In the genomic region with DNA sequence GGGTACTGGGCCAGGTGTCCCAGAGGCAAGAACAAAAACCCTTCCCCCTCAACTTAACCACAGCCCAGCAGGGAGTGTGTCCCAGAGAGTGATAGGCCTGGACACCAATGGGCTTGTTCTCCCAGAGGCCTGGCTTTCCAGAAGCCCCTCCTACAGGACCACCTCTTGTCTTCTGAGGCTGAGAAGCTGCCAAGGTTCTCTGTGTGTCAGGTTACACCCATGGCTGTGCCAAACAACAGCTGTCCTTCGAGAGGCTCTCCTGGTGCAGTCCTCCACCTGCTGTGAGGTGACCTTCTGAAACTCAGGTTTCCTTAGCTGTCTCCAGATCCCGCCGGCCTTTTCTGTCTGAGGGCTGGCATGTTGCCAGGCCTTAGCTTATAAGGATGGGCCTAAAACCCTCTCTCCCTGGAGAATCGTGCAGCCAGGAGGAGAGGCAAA, we compare ENCODE assay signal across 10 mouse cellular contexts. TPM values are rescaled to one million over a fixed set of nuclear protein-coding genes. Genes with fewer than 3 reads are reported as not detected.
DNase-seq lines count a peak whose midpoint lies in the region; ATAC-seq and TF ChIP-seq lines count a peak whose summit lies in the region.
"Had no signal": no experiment of that assay in that cellular context is flagged by ENCODE, and none has a peak within 500 bp of the region (broad histone marks: within the 10 kb centered on the region; RNA-seq: fewer than 3 reads in every experiment).

No protein-coding gene starts in this region.

- H3K4me1 ChIP-seq in hindbrain, embryonic 11.5 days (replicated peaks; ENCODE audit: control insufficient read depth, insufficient read depth, low read length) = no peaks in the 10 kb centered on the region
- H3K4me1 ChIP-seq in limb, embryonic 14.5 days (ENCODE audit: control insufficient read depth, insufficient read depth, low read length) = no peaks in the 10 kb centered on the region
- no peaks in the 10 kb centered on the region for H3K4me1 ChIP-seq in liver, embryonic 12.5 days

- H3K4me3 ChIP-seq in hindbrain, embryonic 11.5 days (ENCODE audit: low read depth, low read length) = no peak overlapping the region
- no peak overlapping the region for H3K4me3 ChIP-seq in limb, embryonic 14.5 days (replicated peaks; ENCODE audit: low read length)
- H3K4me3 ChIP-seq in liver, embryonic 12.5 days = no peak overlapping the region
- H3K4me3 ChIP-seq: left cerebral cortex, adult 2 months had no signal

- peak; percentile 69 for DNase-seq in left cerebral cortex, postnatal 4 days
- DNase-seq in left cerebral cortex, adult 11 months (ENCODE audit: low spot score) = no peak
- DNase-seq in embryo, embryonic 11.5 days (ENCODE audit: low read depth, low spot score) = peak; percentile 13
- DNase-seq in hindbrain, embryonic 11.5 days (ENCODE audit: low spot score) = peak; percentile 43
- peak; percentile 66 for DNase-seq in limb, embryonic 14.5 days (ENCODE audit: low spot score)
- peak; percentile 13 for DNase-seq in ovary, postnatal 14 days (ENCODE audit: low spot score)
- no peak for DNase-seq in urinary bladder, adult 18-20 months (ENCODE audit: low spot score in 2 of 2)

- H3K36me3 ChIP-seq in hindbrain, embryonic 11.5 days (ENCODE audit: control insufficient read depth, insufficient read depth, low read length) = no peaks in the 10 kb centered on the region
- H3K36me3 ChIP-seq in limb, embryonic 14.5 days (ENCODE audit: control insufficient read depth, insufficient read depth, low read length) = no peaks in the 10 kb centered on the region
- no peaks in the 10 kb centered on the region for H3K36me3 ChIP-seq in liver, embryonic 12.5 days

- no peaks in the 10 kb centered on the region for H3K9me3 ChIP-seq in hindbrain, embryonic 11.5 days (ENCODE audit: control insufficient read depth, low read length)
- H3K9me3 ChIP-seq in limb, embryonic 14.5 days (ENCODE audit: control insufficient read depth, low read length) = 0 out of 2 replicates have a peak, but pooled peaks cover 4% of the 10 kb centered on the region
- no peaks in the 10 kb centered on the region for H3K9me3 ChIP-seq in liver, embryonic 12.5 days (replicated peaks)

- no peak overlapping the region for H3K27ac ChIP-seq in hindbrain, embryonic 11.5 days (ENCODE audit: low read depth, low read length)
- H3K27ac ChIP-seq in limb, embryonic 14.5 days (replicated peaks; ENCODE audit: low read depth, low read length) = no peak overlapping the region
- no peak overlapping the region for H3K27ac ChIP-seq in liver, embryonic 12.5 days
- H3K27ac ChIP-seq: left cerebral cortex, adult 2 months had no signal

- 14% methylated on average over 4 of the region's 4 CpGs for WGBS in hindbrain, embryonic 11.5 days
- WGBS in limb, embryonic 14.5 days = 2% methylated on average over 4 of the region's 4 CpGs
- 34% methylated on average over 4 of the region's 4 CpGs for WGBS in liver, embryonic 12.5 days (ENCODE audit: insufficient replicate concordance)

- intact Hi-C loops in left cerebral cortex, postnatal 4 days (cut with DNase I) = no loop called here

- H3K9ac ChIP-seq in hindbrain, embryonic 11.5 days (ENCODE audit: low read depth, low read length) = no peak overlapping the region
- no peak overlapping the region for H3K9ac ChIP-seq in limb, embryonic 14.5 days (ENCODE audit: low read depth, low read length, severe bottlenecking)
- no peak overlapping the region for H3K9ac ChIP-seq in liver, embryonic 12.5 days

- ATAC-seq in hindbrain, embryonic 11.5 days (ENCODE audit: low FRiP score) = peak; percentile 63; the same call in 1 of the 2 replicates
- ATAC-seq in limb, embryonic 14.5 days (ENCODE audit: low FRiP score, low read depth) = peak; percentile 83
- no peak for ATAC-seq in liver, embryonic 12.5 days
- ATAC-seq: Patski had no signal

- H3K4me2 ChIP-seq in hindbrain, embryonic 11.5 days (replicated peaks; ENCODE audit: low read depth, low read length) = no peak overlapping the region
- no peak overlapping the region for H3K4me2 ChIP-seq in limb, embryonic 14.5 days (replicated peaks; ENCODE audit: low read depth, low read length, severe bottlenecking)
- H3K4me2 ChIP-seq in liver, embryonic 12.5 days = no peak overlapping the region

- no peaks in the 10 kb centered on the region for H3K27me3 ChIP-seq in hindbrain, embryonic 11.5 days (ENCODE audit: control insufficient read depth, insufficient read depth, low read length)
- no peaks in the 10 kb centered on the region for H3K27me3 ChIP-seq in limb, embryonic 14.5 days (ENCODE audit: control insufficient read depth, insufficient read depth, low read length)
- no peaks in the 10 kb centered on the region for H3K27me3 ChIP-seq in liver, embryonic 12.5 days (replicated peaks)
- H3K27me3 ChIP-seq: Patski had no signal

- no peak for TF ChIP-seq POLR2A in limb, embryonic 14.5 days (IDR thresholded peaks at IDR 0.05; ENCODE audit: borderline replicate concordance, extremely low read depth, insufficient read depth, insufficient read length)

RNA-seq across cellular contexts. Expression of gene Hpcal1, which starts 29.2 kb away (rescaled TPM):
- total RNA-seq in left cerebral cortex, postnatal 4 days (2021) = 10 to 100 TPM; 28.7 to 49.3 TPM
- 46.3 and 48.0 TPM in 2 replicates for polyA plus RNA-seq in hindbrain, embryonic 11.5 days (2014; fragmentation: Nextera tagmentation; extraction: Ambion mirVana)
- polyA plus RNA-seq in limb, embryonic 14.5 days (2012; rRNA removed) = 55.7 and 65.2 TPM in 2 replicates
- 41.9 and 44.1 TPM in 2 replicates for polyA plus RNA-seq in limb, embryonic 14.5 days (2014; fragmentation: Nextera tagmentation; extraction: Ambion mirVana)
- polyA plus RNA-seq in liver, embryonic 12.5 days (2016; fragmentation: Nextera tagmentation; extraction: Ambion mirVana) = 17.6 and 18.6 TPM in 2 replicates

Comparison
In these comparisons a context has a peak if more than half of its experiments do, and no peak if none do; other contexts are left out.
1. DNase-seq: peak in left cerebral cortex, postnatal 4 days (single experiment), embryo, embryonic 11.5 days (single experiment), hindbrain, embryonic 11.5 days (single experiment), limb, embryonic 14.5 days (single experiment) and ovary, postnatal 14 days (single experiment); none in left cerebral cortex, adult 11 months (single experiment) and urinary bladder, adult 18-20 months (0 of 2).